Mouse (Mus musculus) CD4-positive, CD25-positive, alpha-beta regulatory T cell, adult 4 months (primary cell): ENCODE results near the gene Lpcat3. TPM values are rescaled to one million over a fixed set of nuclear protein-coding genes. Genes with fewer than 3 reads are reported as not detected.
"Not testable (repeated sequence)": the region's sequence is repeated elsewhere in the genome, so short reads cannot be mapped to it uniquely, and the experiment has no call there.

Experiments
- ATAC-seq: one replicate; pipeline ENCODE4 v1.8.0; 2017
- polyA plus RNA-seq, 2 experiments: library from polyadenylated mRNA; unstranded; fragments of 100-300 nt; shearing (Covaris generic); gene quantifications; one replicate each; pipeline ENCODE4 v1.2.1; 2017

The Lpcat3 gene
- polyA plus RNA-seq: 10 to 100 TPM; 33.5 to 35.0 TPM

GRCm38 (mm10) chr6:124662477-124663423 lies at the start of gene Lpcat3:
Gene Lpcat3 (plus strand): TSS chr6:124663027.
- peak; percentile 98 for ATAC-seq

GRCm38 (mm10) chr6:124625612-124626011 lies 37.2 kb upstream of the Lpcat3 start:
- ATAC-seq: no peak

GRCm38 (mm10) chr6:124626184-124626583 lies 36.6 kb upstream of the Lpcat3 start:
- ATAC-seq: not testable (repeated sequence)

GRCm38 (mm10) chr6:124630763-124631162 lies 32.1 kb upstream of the Lpcat3 start:
- no peak for ATAC-seq

GRCm38 (mm10) chr6:124635985-124636384 lies 26.8 kb upstream of the Lpcat3 start, which contains the start of gene C1s2:
Gene C1s2 (minus strand): TSS chr6:124636085.
- not testable (repeated sequence) for ATAC-seq

GRCm38 (mm10) chr6:124636858-124637460 lies 25.9 kb upstream of the Lpcat3 start:
- not testable (repeated sequence) for ATAC-seq

GRCm38 (mm10) chr6:124640041-124640440 lies 22.8 kb upstream of the Lpcat3 start:
- no peak for ATAC-seq

- ATAC-seq: peak; percentile 67
Measured at GRCm38 (mm10) chr6:124640997-124641396, 21.8 kb upstream of the Lpcat3 start.

GRCm38 (mm10) chr6:124646394-124646793 lies 16.4 kb upstream of the Lpcat3 start:
- no peak for ATAC-seq

- ATAC-seq: no peak
Measured at GRCm38 (mm10) chr6:124655893-124656292, 6.9 kb upstream of the Lpcat3 start.

- ATAC-seq: no peak
Measured at GRCm38 (mm10) chr6:124658067-124658466, 4.8 kb upstream of the Lpcat3 start.

GRCm38 (mm10) chr6:124661156-124661806 lies 1.5 kb upstream of the Lpcat3 start:
- no peak for ATAC-seq

- no peak for ATAC-seq
Measured at GRCm38 (mm10) chr6:124661995-124662394, 832 bp upstream of the Lpcat3 start.

- no peak for ATAC-seq
Measured at GRCm38 (mm10) chr6:124663424-124663795, 583 bp downstream of the Lpcat3 start.

GRCm38 (mm10) chr6:124664256-124664655 lies 1.4 kb downstream of the Lpcat3 start:
- no peak for ATAC-seq

GRCm38 (mm10) chr6:124665011-124665410 lies 2.2 kb downstream of the Lpcat3 start:
- no peak for ATAC-seq

GRCm38 (mm10) chr6:124669234-124669859 lies 6.5 kb downstream of the Lpcat3 start:
- ATAC-seq: no peak

- no peak for ATAC-seq
Measured at GRCm38 (mm10) chr6:124670281-124670900, 7.6 kb downstream of the Lpcat3 start.

GRCm38 (mm10) chr6:124672100-124672499 lies 9.3 kb downstream of the Lpcat3 start:
- no peak for ATAC-seq

- ATAC-seq: no peak
Measured at GRCm38 (mm10) chr6:124673619-124674018, 10.8 kb downstream of the Lpcat3 start.

- no peak for ATAC-seq
Measured at GRCm38 (mm10) chr6:124674591-124674990, 11.8 kb downstream of the Lpcat3 start.

GRCm38 (mm10) chr6:124676171-124676570 lies 13.3 kb downstream of the Lpcat3 start:
- ATAC-seq: no peak
